8 mouse cellular contexts compared by ENCODE assay signal in the genomic region with DNA sequence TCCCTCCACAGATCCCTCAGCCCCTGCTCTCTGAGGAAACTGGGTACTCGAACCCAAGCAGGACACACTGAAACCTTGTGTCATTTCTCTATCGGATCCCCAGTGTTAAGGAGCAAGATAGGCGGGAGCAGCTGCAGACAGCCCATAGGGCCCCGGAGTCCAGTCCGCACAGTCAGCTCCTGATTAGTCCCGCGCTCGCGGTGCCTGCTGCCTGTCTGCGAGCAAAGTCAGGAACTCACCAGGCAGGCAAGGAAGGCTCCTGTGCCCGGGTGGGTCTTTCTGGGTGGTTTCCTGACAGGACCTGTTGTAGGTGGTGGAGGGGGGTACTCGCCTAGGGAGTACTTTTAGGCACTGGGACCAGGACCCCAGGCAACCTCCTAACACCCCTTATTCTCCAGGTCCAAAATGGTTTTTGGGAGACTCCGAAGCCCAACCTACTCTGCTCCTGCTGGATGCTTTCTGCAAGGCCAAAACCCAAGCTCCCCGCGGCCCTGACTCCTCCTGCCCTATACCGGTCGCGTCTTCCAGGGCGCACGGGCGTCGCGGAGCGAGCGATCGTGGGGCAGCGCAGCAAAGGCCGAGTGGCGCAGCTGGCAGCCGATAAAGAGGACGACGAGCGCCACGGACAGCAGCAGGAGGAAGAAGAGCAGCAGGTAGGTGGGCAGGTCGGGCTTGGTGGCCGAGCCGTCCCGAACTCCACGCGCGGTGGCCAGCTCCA. TPM values are rescaled to one million over a fixed set of nuclear protein-coding genes. Genes with fewer than 3 reads are reported as not detected.
DNase-seq lines count a peak whose midpoint lies in the region; ATAC-seq lines count a peak whose summit lies in the region.

No protein-coding gene starts in this region.

- peaks cover 50% of the 10 kb centered on the region for H3K4me1 ChIP-seq in lung, embryonic 15.5 days
- H3K4me1 ChIP-seq in embryonic facial prominence, embryonic 12.5 days = peaks cover 30% of the 10 kb centered on the region
- H3K4me1 ChIP-seq in intestine, embryonic 15.5 days (replicated peaks) = peaks cover 18% of the 10 kb centered on the region
- H3K4me1 ChIP-seq in neural tube, embryonic 11.5 days (ENCODE audit: control insufficient read depth, insufficient read depth, low read length) = peaks cover 8% of the 10 kb centered on the region; the same call in 1 of the 2 replicates

- H3K9ac ChIP-seq in lung, embryonic 15.5 days = peak overlapping the region; percentile 53
- peak overlapping the region; percentile 53 for H3K9ac ChIP-seq in embryonic facial prominence, embryonic 12.5 days
- peak overlapping the region; percentile 12 for H3K9ac ChIP-seq in intestine, embryonic 15.5 days
- peak overlapping the region; percentile 31; the same call in 1 of the 2 replicates for H3K9ac ChIP-seq in neural tube, embryonic 11.5 days (ENCODE audit: low read length)

- ATAC-seq in lung, embryonic 15.5 days (ENCODE audit: borderline replicate concordance, extremely low read depth, low FRiP score, low TSS enrichment) = no peak
- no peak; the same call in 1 of the 2 replicates for ATAC-seq in embryonic facial prominence, embryonic 12.5 days (ENCODE audit: insufficient number of reproducible peaks, insufficient read depth, low FRiP score, low TSS enrichment)
- 0 out of 2 replicates have a peak, but pooled peaks have one; percentile 26 for ATAC-seq in intestine, embryonic 15.5 days
- no peak for ATAC-seq in neural tube, embryonic 11.5 days (ENCODE audit: insufficient read depth, low FRiP score, low TSS enrichment)

- peak overlapping the region; percentile 93 for H3K4me2 ChIP-seq in lung, embryonic 15.5 days
- H3K4me2 ChIP-seq in embryonic facial prominence, embryonic 12.5 days (replicated peaks) = peak overlapping the region; percentile 97
- H3K4me2 ChIP-seq in intestine, embryonic 15.5 days (replicated peaks) = peak overlapping the region; percentile 88
- H3K4me2 ChIP-seq in neural tube, embryonic 11.5 days (ENCODE audit: low read depth) = peak overlapping the region; percentile 84

- no peak overlapping the region for H3K27ac ChIP-seq in lung, embryonic 15.5 days
- H3K27ac ChIP-seq in embryonic facial prominence, embryonic 12.5 days = no peak overlapping the region
- no peak overlapping the region for H3K27ac ChIP-seq in intestine, embryonic 15.5 days
- no peak overlapping the region for H3K27ac ChIP-seq in neural tube, embryonic 11.5 days (ENCODE audit: low read depth, low read length)

- DNase-seq in lung, postnatal 36 days = no peak
- peak; percentile 58 for DNase-seq in neural tube, embryonic 11.5 days (ENCODE audit: low spot score)
- DNase-seq in adrenal gland, postnatal 4 days (ENCODE audit: low spot score in 2 of 2) = no peak
- DNase-seq in adrenal gland, postnatal 25 days = no peak
- no peak for DNase-seq in frontal cortex, adult 2 months (ENCODE audit: extremely low spot score in 1 of 2, low spot score in 1 of 2)

- no peaks in the 10 kb centered on the region for H3K36me3 ChIP-seq in lung, embryonic 15.5 days
- H3K36me3 ChIP-seq in embryonic facial prominence, embryonic 12.5 days = no peaks in the 10 kb centered on the region
- no peaks in the 10 kb centered on the region for H3K36me3 ChIP-seq in intestine, embryonic 15.5 days
- H3K36me3 ChIP-seq in neural tube, embryonic 11.5 days (ENCODE audit: control insufficient read depth, insufficient read depth, low read length) = no peaks in the 10 kb centered on the region

- no peaks in the 10 kb centered on the region for H3K9me3 ChIP-seq in lung, embryonic 15.5 days
- no peaks in the 10 kb centered on the region for H3K9me3 ChIP-seq in embryonic facial prominence, embryonic 12.5 days
- no peaks in the 10 kb centered on the region for H3K9me3 ChIP-seq in intestine, embryonic 15.5 days
- no peaks in the 10 kb centered on the region for H3K9me3 ChIP-seq in neural tube, embryonic 11.5 days (ENCODE audit: control insufficient read depth, low read length)

- peak overlapping the region; percentile 47 for H3K4me3 ChIP-seq in lung, embryonic 15.5 days
- peak overlapping the region; percentile 49 for H3K4me3 ChIP-seq in embryonic facial prominence, embryonic 12.5 days
- H3K4me3 ChIP-seq in intestine, embryonic 15.5 days (replicated peaks) = peak overlapping the region; percentile 39
- H3K4me3 ChIP-seq in neural tube, embryonic 11.5 days (ENCODE audit: low read depth, low read length) = peak overlapping the region; percentile 46

- 3% methylated on average over 41 of the region's 41 CpGs for WGBS in lung, embryonic 15.5 days
- 2% methylated on average over 41 of the region's 41 CpGs for WGBS in embryonic facial prominence, embryonic 12.5 days
- WGBS in intestine, embryonic 15.5 days = 2% methylated on average over 41 of the region's 41 CpGs
- under 1% methylated on average over 41 of the region's 41 CpGs for WGBS in neural tube, embryonic 11.5 days

- peaks cover 37% of the 10 kb centered on the region for H3K27me3 ChIP-seq in lung, embryonic 15.5 days
- H3K27me3 ChIP-seq in embryonic facial prominence, embryonic 12.5 days = peaks cover 57% of the 10 kb centered on the region
- H3K27me3 ChIP-seq in intestine, embryonic 15.5 days (replicated peaks) = peaks cover 46% of the 10 kb centered on the region
- peaks cover 41% of the 10 kb centered on the region for H3K27me3 ChIP-seq in neural tube, embryonic 11.5 days (ENCODE audit: control insufficient read depth, insufficient read depth, low read length)

RNA-seq across cellular contexts. Expression of gene Gm45623, which starts 1.0 kb away (rescaled TPM):
- polyA plus RNA-seq in lung, embryonic 15.5 days (2015; fragmentation: Nextera tagmentation; extraction: Ambion mirVana) = 3.5 and 4.8 TPM in 2 replicates
- 0.46 and 0.47 TPM in 2 replicates for polyA plus RNA-seq in embryonic facial prominence, embryonic 12.5 days (2016; fragmentation: Nextera tagmentation; extraction: Ambion mirVana)
- polyA plus RNA-seq in intestine, embryonic 15.5 days (2015; fragmentation: Nextera tagmentation; extraction: Ambion mirVana) = 0.50 and 1.00 TPM in 2 replicates
- polyA plus RNA-seq in neural tube, embryonic 11.5 days (2014; fragmentation: Nextera tagmentation; extraction: Ambion mirVana) = not detected in 2 replicates
- total RNA-seq in adrenal gland, postnatal 4 days (2021) = under 1 TPM in 1 of 2 experiments, not detected in 1; 0.28 TPM
- total RNA-seq in adrenal gland, postnatal 25 days (2021) = not detected in 2 replicates
- 9.2 and 10.6 TPM in 2 replicates for polyA plus RNA-seq in frontal cortex, adult 2 months (2012; rRNA removed)

RNA-seq across cellular contexts. Expression of gene Smad5, which starts 49.8 kb away (rescaled TPM):
- polyA plus RNA-seq in lung, embryonic 15.5 days (2015; fragmentation: Nextera tagmentation; extraction: Ambion mirVana) = 34.1 and 34.7 TPM in 2 replicates
- polyA plus RNA-seq in embryonic facial prominence, embryonic 12.5 days (2016; fragmentation: Nextera tagmentation; extraction: Ambion mirVana) = 46.0 and 46.3 TPM in 2 replicates
- polyA plus RNA-seq in intestine, embryonic 15.5 days (2015; fragmentation: Nextera tagmentation; extraction: Ambion mirVana) = 19.3 and 19.5 TPM in 2 replicates
- polyA plus RNA-seq in neural tube, embryonic 11.5 days (2014; fragmentation: Nextera tagmentation; extraction: Ambion mirVana) = 56.4 and 58.9 TPM in 2 replicates
- 10 to 100 TPM; 80.4 to 81.3 TPM for total RNA-seq in adrenal gland, postnatal 4 days (2021)
- total RNA-seq in adrenal gland, postnatal 25 days (2021) = 55.5 and 75.5 TPM in 2 replicates
- 20.3 and 21.7 TPM in 2 replicates for polyA plus RNA-seq in frontal cortex, adult 2 months (2012; rRNA removed)
